Mouse (Mus musculus): ENCODE results near the gene Pzp.

DNA sequence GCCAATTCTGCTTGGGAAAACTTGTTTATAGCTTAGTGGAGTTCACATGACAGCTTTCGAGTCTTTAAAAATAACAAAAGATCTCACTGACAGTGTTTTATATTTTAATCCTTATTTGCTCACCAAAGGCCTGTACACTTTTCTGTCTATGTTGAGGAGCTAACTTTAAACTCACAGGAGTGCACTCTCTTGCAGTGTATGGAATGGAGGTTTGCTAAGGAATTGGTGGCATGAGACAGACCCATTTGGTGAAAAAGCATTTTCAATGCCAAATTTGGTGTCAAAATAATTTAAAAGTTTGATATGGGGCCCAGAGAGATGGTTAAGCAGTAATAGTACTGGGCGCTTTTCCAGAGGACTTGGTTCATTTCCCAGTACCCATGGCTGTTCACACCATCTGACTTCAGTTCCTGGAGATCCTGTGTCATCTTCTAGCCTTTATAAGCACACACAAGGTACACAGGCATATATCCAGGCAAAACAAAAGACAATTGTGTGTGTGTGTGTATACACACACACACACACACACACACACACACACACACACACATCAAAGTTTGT, 20.8 kb downstream of the Pzp start:
- TF ChIP-seq CTCF (IDR thresholded peaks at IDR 0.05; ENCODE audit: low read depth, low read length) (no peak), POLR2A (IDR thresholded peaks at IDR 0.05; ENCODE audit: extremely low read depth, insufficient read depth, low read length) (no peak)

Measured in liver, adult 2 months (tissue).